Mouse (Mus musculus): ENCODE results near the gene Map3k13.
A peak's percentile ranks its signal among the peaks of the same experiment; 100 is the strongest.
"Not testable (repeated sequence)": the region's sequence is repeated elsewhere in the genome, so short reads cannot be mapped to it uniquely, and the experiment has no call there.

Gene Map3k13

GRCm38 (mm10) chr16:21906902-21907301 is 112.8 kb downstream of the Map3k13 start:
- DNase-seq (ENCODE audit: low spot score in 2 of 2): no peak

DNA sequence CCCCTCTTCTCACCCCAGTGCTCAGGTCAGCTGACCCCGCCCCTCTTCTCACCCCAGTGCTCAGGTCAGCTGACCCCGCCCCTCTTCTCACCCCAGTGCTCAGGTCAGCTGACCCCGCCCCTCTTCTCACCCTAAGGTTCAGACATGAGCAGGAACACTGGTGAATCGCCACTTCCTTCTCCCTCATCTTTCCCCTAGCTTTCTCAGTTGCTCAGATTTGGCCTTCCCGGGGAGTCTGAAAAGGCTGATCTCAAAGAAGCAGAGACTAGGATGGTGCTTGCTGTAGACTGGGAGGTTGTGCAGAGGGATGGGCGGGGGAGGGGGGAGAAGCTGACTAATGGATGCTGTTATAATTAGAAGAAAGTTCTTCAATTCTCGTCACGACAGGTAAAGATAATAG is 114.8 kb downstream of the Map3k13 start:
- not testable (repeated sequence) for DNase-seq (ENCODE audit: low spot score in 2 of 2)

- no peak for DNase-seq (ENCODE audit: low spot score in 2 of 2)
Measured at GRCm38 (mm10) chr16:21913347-21913746, 119.2 kb downstream of the Map3k13 start.

- DNase-seq (ENCODE audit: low spot score in 2 of 2): no peak
Measured at GRCm38 (mm10) chr16:21916681-21917080, 122.5 kb downstream of the Map3k13 start.

GRCm38 (mm10) chr16:21928471-21928870 is 134.3 kb downstream of the Map3k13 start:
- DNase-seq (ENCODE audit: low spot score in 2 of 2): no peak

DNA sequence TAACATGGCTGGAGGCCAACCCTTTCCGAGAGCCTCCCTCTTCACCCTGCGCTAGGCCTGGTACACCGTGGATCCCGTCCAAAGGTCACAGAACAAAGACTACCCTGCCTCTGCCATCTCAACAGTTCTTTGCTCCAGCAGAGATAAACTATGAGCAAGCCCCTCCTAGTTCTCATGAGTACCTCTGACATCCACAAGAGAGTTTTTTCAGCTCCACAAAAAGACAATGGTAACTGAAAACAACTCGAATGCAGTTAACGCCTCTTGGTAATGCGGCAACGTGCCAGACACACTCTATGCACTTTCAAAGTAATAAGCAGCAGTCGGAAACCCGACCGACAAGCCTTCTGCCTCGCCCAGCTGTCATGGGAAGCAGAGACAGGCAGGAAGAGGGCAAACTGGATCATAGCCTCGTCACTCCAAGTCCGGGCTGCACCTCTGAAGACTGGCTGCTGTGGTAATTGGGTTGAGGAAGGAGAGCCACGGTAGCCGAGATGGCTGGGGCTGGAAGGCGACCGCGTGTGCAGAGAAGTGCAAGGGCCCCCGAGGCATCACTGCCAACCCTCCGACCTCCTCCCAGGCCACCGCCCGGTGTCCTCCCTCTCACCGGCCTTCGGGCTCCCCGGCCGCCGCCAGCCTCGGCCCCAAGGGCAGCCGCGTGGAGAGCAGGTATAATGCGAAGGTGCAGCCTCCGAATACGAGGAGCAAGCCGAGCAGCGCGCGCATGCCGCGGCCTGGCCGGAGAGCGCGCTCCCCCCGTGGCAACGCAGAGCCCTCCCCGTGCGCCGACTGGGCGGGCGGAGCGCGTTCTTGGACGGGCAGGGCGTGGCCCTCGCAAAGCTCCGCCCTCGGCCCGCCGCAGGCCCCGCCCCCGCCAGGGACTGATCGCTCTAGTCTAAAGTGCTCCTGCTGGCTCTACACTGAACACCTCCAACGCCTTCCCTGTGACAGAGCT is 152.9 kb downstream of the Map3k13 start, which contains the start of gene Tmem41a:
Gene Tmem41a (minus strand): TSS at position 792 of the 955 bp plus-strand sequence.
- DNase-seq (ENCODE audit: low spot score in 2 of 2): peak; percentile 89

DNA sequence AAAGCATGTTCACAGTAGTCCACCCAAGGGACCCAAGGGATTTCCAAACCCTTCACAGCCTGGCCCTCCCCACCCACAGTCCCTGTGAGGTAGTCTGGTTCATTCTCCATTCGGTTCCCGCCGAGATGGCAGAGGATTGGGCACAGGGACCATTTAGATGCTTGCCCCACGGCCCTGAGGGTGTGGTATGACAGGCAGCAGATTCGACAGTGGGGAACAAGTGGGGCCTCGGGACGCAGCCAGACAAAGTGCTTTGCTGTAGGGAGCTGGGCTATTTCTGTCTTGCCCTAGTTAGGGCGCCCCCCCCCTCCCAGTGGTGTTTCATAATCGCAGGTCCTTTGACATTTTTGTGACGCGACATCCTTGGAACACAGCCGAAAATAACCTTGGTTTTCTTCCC is 161.4 kb downstream of the Map3k13 start:
- no peak for DNase-seq (ENCODE audit: low spot score in 2 of 2)

- no peak for DNase-seq (ENCODE audit: low spot score in 2 of 2)
Measured at GRCm38 (mm10) chr16:21965576-21965975, 171.4 kb downstream of the Map3k13 start.

GRCm38 (mm10) chr16:21969874-21970273 is 175.7 kb downstream of the Map3k13 start:
- no peak for DNase-seq (ENCODE audit: low spot score in 2 of 2)

GRCm38 (mm10) chr16:21970536-21970935 is 176.4 kb downstream of the Map3k13 start:
- DNase-seq (ENCODE audit: low spot score in 2 of 2): no peak

DNA sequence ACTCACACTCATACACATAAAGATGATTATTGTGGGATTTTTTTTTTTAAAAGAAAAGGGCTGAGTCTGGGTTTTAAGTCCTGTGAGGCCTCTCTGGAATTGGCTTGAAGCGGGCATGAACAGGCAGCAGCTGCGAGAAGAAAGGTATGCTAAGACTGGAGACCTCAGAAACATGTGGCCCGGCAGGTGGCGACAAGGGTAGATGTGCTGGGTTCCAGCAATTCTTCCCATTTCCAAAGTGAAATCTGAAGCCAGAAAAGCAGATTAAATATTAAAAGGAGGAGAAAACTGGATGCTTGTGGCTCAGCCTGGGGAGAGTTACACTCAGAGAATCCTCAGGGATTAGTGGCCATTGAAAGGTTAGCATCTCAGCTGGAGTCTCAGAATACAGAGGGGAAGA is 177.3 kb downstream of the Map3k13 start:
- no peak for DNase-seq (ENCODE audit: low spot score in 2 of 2)

DNA sequence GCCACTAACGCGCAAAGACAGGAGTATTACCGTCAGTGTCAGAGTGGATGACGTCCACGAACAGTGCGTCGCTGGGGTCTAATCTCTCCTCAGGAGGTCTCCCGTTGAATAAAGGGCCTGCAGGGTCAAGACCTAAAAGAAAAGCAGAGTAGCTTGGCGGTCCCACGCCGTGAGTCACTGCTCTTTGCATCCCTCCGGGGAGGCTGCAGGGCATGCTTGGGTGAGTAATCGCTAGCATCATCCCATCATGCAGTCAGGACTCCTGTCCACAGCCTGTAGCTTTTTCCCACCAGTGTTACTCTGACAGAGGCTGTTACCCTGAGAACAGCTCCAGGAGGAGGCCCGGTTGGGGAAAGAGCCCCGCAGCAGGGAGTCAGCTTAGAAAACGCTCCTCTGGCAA is 182.1 kb downstream of the Map3k13 start:
- no peak for DNase-seq (ENCODE audit: low spot score in 2 of 2)

- DNase-seq (ENCODE audit: low spot score in 2 of 2): no peak
Measured at GRCm38 (mm10) chr16:21977347-21977746, 183.2 kb downstream of the Map3k13 start.

All from urinary bladder, postnatal 36 days (tissue).